Mouse (Mus musculus): ENCODE measurements around the gene Rps16. TPM values are rescaled to one million over a fixed set of nuclear protein-coding genes. Genes with fewer than 3 reads are reported as not detected.

Gene Rps16
- polyA plus RNA-seq, 1 experiment from 2014 or later: 995 TPM

DNA sequence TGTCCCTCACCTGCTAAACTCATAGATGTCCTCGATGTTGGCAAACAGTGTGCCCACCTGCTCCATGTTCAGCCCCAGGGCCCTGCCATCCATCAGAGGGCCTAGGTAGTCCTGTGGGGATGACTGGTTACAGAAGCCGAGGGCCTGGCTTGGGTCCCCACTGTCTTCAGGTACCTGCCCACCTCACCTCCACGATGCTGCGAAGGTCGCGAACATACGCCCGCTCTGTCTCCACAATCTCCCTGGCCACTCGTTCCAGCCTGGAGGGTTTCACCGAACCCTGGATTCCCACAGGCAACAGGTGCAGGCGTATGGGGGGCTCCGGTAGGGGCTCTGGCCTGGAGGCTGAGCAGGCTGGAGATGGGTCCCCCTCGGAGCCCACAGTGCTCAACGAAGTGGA is 19.6 kb downstream of the Rps16 start:
- Histone ChIP-seq H3K36me3 (peaks cover 53% of the 10 kb centered on the region), H3K4me2 (peak overlapping the region; percentile 73), H3K27ac (no peak overlapping the region), H3K4me1 (peaks cover 47% of the 10 kb centered on the region), H3K27me3 (no peaks in the 10 kb centered on the region), H3K9ac (peak overlapping the region; percentile 98), H3K9me3 (replicated peaks) (no peaks in the 10 kb centered on the region), H3K4me3 (replicated peaks) (peak overlapping the region; percentile 88)
- no peak for ATAC-seq (replicated peaks; ENCODE audit: low FRiP score)
- WGBS: 91% methylated on average over 14 of the region's 14 CpGs

DNA sequence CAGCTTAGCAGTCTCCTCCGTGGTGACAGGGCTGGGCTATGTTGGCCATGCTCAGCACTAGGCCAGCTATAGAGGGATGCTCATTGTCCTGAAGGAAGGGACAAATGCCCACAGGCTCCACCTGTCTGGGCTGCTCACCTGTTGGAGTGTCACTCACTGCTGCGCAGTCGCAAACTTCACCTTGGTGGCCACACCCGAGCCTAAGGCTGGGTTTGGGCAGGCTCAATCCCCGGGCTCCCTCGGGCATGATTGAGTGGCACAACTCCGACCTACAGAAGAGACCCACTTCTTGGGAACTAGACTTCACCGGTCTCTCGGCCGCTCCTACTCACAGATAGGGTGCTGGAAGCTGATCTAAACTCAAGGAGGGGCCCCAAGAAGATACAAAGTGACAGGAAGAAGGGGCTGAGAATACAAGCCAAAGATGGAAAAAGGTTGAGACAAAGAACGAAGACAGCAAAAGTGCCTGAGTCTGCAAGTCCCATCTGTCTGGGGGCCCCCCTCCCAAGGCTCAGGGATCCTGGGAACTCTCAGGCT is 20.6 kb downstream of the Rps16 start:
- WGBS: 4% methylated on average over 11 of the region's 11 CpGs
- ATAC-seq (replicated peaks; ENCODE audit: low FRiP score): no peak

DNA sequence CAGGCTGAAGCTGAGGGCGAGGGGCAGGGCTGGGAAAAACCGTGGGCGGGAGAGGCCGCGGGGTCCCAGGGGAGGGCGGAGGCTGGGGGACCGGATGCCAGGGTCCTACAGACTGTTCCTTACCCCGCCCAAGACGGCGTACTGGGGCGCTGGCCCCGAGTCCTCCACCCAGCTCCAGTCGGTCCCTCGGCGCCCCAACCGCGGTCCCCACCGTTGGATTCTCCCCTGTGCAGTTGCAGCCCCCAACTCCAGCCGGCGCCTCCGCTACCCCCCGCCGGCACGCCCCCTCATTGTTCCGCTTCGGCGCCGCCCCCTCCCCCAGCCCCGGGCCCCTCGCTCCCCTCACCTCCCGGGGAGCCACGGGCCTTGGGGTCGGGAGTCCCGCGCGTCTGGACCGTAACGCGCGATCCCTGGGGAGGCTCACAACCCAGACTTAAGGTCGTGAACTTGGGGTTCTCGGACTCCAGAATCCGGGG is 21.1 kb downstream of the Rps16 start:
- Histone ChIP-seq H3K4me2 (peak overlapping the region; percentile 73), H3K36me3 (peaks cover 38% of the 10 kb centered on the region), H3K4me3 (replicated peaks) (peak overlapping the region; percentile 88), H3K9me3 (replicated peaks) (no peaks in the 10 kb centered on the region), H3K27me3 (no peaks in the 10 kb centered on the region), H3K27ac (peak overlapping the region; percentile 97), H3K4me1 (peaks cover 60% of the 10 kb centered on the region), H3K9ac (peak overlapping the region; percentile 98)
- ATAC-seq (replicated peaks; ENCODE audit: low FRiP score): 0 out of 2 replicates have a peak, but pooled peaks have one; percentile 2
- WGBS: under 1% methylated on average over 41 of the region's 43 CpGs

More for the DNA sequence above, 20.6 kb downstream of the Rps16 start:
- Histone ChIP-seq H3K27ac (peak overlapping the region; percentile 97), H3K4me3 (replicated peaks) (peak overlapping the region; percentile 88), H3K4me2 (peak overlapping the region; percentile 73), H3K27me3 (no peaks in the 10 kb centered on the region), H3K9me3 (replicated peaks) (no peaks in the 10 kb centered on the region), H3K9ac (peak overlapping the region; percentile 98), H3K4me1 (peaks cover 55% of the 10 kb centered on the region), H3K36me3 (peaks cover 43% of the 10 kb centered on the region)

DNA sequence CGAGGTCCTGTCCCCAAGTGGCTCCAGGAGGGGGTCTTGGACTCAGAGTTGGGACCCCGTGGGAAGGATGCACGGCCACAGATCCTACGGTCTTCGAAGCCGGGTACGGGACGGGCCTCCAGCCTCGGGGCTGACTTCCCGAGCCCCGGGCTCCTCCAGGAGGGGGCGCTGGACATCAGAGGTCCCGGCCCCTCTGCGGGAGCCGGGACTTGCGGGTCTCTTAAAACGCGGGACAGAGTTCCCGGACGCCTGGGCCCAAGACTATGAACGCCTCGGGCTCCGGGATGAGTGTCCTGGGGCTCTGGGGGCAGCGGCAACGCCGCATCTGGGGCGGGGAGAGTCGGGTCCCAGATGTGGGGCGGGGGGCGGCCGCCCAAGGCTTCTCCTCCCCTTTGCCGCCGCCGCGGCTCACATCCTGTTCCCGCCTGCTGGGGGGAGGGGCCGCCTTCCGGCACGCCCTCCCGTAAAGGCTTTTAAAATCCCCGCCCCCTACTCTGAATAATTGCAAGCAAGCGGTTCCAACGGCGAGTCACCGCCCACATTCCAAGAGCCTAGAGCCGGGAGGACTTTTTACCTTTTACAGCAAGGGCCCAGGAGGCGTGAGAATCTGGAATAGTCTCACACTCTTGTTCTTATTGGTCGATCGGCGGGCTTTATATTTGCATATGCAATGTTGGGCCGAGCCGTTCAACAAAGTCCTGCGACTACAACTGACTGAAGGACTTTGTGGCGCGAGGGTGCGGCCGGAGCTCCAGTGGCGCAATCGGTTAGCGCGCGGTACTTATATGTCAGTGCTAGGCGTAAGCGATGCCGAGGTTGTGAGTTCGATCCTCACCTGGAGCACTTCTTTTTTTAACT is 22.0 kb downstream of the Rps16 start, which contains the start of gene Plekhg2:
TSS of gene Plekhg2 (minus strand) at position 349 of the 858 bp plus-strand sequence.
- Histone ChIP-seq H3K36me3 (peaks cover 28% of the 10 kb centered on the region), H3K4me2 (peak within 1 kb of the TSS; percentile 73), H3K27ac (peak within 1 kb of the TSS; percentile 97), H3K27me3 (no peaks in the 10 kb centered on the region), H3K9ac (peak within 1 kb of the TSS; percentile 98), H3K9me3 (replicated peaks) (no peaks in the 10 kb centered on the region), H3K4me1 (peaks cover 68% of the 10 kb centered on the region), H3K4me3 (replicated peaks) (peak within 1 kb of the TSS; percentile 88)
- peak; percentile 91 for ATAC-seq (replicated peaks; ENCODE audit: low FRiP score)
- under 1% methylated on average over 58 of the region's 66 CpGs for WGBS

DNA sequence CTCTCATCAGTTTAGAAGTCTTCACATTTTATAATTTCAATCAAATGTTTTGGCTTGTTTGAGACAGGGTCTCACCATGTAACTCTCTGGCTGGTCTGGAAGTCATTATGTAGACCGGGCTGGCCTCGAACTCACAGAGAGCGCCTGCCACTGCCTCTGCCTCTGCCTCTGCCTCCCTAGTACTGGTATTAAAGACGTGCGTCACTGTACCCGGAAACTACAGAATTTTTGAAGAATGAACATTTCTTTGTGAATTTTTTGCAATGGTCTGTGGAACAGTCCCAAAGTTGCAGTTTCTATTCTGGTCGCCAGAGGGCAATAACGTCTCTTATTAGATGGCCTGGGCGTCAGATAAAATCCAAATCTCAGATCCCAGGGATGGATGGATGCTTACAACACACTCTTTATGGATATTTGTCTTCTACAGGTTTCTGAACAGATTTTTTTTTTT is 22.7 kb downstream of the Rps16 start:
- peak; percentile 7 for ATAC-seq (replicated peaks; ENCODE audit: low FRiP score)
- Histone ChIP-seq H3K4me2 (peak overlapping the region; percentile 73), H3K27me3 (no peaks in the 10 kb centered on the region), H3K4me1 (peaks cover 74% of the 10 kb centered on the region), H3K9me3 (replicated peaks) (no peaks in the 10 kb centered on the region), H3K9ac (peak overlapping the region; percentile 34; the same call in 1 of the 2 replicates), H3K27ac (peak overlapping the region; percentile 97), H3K4me3 (replicated peaks) (peak overlapping the region; percentile 88), H3K36me3 (peaks cover 25% of the 10 kb centered on the region)
- 0% methylated on average over 9 of the region's 9 CpGs for WGBS

DNA sequence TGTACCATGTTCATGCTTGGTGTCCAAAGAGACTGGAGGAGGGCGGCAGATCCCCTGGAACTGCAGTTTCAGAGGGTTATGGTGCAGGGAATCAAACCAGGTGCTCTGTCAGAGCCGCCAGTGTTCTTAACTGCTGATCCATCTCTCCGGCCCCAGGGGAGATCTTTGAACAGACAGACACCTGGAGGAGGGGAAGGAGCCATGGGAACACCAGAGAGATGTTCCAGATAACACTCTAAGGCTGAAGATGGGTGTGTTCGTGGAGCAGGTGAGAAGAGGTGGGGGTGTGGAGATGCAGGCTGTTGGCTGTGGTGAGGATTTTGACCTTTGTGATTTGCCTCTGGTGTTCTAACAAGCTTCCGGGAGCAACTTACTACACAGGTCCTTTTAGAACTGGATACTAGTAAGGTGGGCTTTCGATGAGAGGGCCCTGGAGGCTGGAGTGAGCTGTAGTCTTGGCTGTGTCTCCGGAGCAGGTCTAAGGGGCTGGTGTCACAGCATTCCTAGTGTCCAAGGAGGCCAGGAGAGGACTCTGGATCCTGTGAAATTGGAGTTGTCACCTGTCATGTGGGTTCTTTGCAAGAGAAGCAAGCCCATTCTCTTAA is 23.5 kb downstream of the Rps16 start:
- H3K9ac ChIP-seq: no peak overlapping the region
- no peak overlapping the region for H3K4me2 ChIP-seq
- no peak overlapping the region for H3K4me3 ChIP-seq (replicated peaks)
- H3K4me1 ChIP-seq: peaks cover 74% of the 10 kb centered on the region
- H3K27me3 ChIP-seq: no peaks in the 10 kb centered on the region
- no peak for ATAC-seq (replicated peaks; ENCODE audit: low FRiP score)
- H3K9me3 ChIP-seq (replicated peaks): no peaks in the 10 kb centered on the region
- peak overlapping the region; percentile 100 for H3K27ac ChIP-seq
- peaks cover 16% of the 10 kb centered on the region for H3K36me3 ChIP-seq
- 76% methylated on average over 7 of the region's 7 CpGs for WGBS

DNA sequence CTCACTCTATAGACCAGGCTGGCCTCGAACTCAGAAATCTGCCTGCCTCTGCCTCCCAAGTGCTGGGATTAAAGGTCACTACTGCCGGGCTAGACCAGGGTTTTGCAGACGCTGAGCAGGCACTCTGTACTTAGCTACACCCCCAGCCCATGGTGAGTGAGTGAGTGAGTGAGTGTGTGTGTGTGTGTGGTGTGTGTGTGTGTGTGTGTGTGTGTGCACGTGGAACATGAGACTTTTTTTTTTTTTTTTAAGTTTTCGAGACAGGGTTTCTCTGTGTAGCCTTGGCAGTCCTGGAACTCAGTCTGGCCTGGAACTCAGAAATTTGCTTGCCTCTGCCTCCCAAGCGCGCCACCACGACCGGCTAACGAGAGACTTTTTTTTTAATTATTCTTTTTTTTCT is 24.2 kb downstream of the Rps16 start:
- no peaks in the 10 kb centered on the region for H3K9me3 ChIP-seq (replicated peaks)
- H3K9ac ChIP-seq: peak overlapping the region; percentile 57; the same call in 1 of the 2 replicates
- no peaks in the 10 kb centered on the region for H3K27me3 ChIP-seq
- ATAC-seq (replicated peaks; ENCODE audit: low FRiP score): no peak
- peak overlapping the region; percentile 75; the same call in 1 of the 2 replicates for H3K4me3 ChIP-seq (replicated peaks)
- 76% methylated on average over 10 of the region's 10 CpGs for WGBS
- peak overlapping the region; percentile 100 for H3K27ac ChIP-seq
- peaks cover 73% of the 10 kb centered on the region for H3K4me1 ChIP-seq
- peaks cover 10% of the 10 kb centered on the region; the same call in 1 of the 2 replicates for H3K36me3 ChIP-seq
- H3K4me2 ChIP-seq: peak overlapping the region; percentile 88

DNA sequence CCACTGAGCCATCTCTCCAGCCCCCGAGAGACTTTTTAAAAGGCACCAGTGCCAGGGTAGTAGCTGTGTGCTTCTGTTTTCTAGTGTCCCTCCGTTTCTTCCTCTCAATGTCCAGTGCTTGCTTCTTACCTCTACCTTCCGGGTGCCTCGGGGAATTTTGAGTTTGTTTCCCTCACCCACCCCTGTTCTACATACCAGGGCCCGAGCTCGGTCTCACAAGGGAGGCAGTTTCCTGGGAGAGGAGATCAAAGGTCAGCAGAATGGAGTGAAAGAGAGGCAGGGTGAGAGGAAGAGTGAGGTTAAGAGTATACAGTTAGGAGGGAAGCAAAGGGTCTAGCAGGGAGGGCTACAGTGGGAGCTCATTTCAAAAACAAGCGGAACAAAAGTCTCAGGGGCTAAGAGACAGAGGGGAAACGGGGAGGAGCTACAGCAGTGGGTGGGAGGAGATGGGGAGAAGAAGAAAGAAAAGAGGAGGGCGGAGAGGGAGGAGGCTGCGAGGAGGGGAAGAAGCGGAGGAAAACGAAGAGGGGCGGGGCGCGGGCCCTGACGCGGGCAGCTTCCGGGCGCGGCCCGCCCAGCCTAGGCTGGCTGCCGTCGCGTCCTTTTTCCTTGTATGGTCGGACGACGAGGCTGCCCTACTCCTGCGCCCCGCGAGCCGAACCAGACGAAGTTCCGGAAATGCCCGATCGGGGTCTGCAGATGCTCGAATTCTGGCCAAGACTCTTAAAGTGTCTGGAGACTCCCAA is 24.9 kb downstream of the Rps16 start:
- H3K4me2 ChIP-seq: peak overlapping the region; percentile 88
- H3K27ac ChIP-seq: peak overlapping the region; percentile 100
- H3K36me3 ChIP-seq: 0 out of 2 replicates have a peak, but pooled peaks cover 3% of the 10 kb centered on the region
- peaks cover 72% of the 10 kb centered on the region for H3K4me1 ChIP-seq
- H3K9ac ChIP-seq: peak overlapping the region; percentile 57
- no peaks in the 10 kb centered on the region for H3K27me3 ChIP-seq
- peak; percentile 46 for ATAC-seq (replicated peaks; ENCODE audit: low FRiP score)
- peak overlapping the region; percentile 75 for H3K4me3 ChIP-seq (replicated peaks)
- WGBS: under 1% methylated on average over 36 of the region's 36 CpGs
- no peaks in the 10 kb centered on the region for H3K9me3 ChIP-seq (replicated peaks)

DNA sequence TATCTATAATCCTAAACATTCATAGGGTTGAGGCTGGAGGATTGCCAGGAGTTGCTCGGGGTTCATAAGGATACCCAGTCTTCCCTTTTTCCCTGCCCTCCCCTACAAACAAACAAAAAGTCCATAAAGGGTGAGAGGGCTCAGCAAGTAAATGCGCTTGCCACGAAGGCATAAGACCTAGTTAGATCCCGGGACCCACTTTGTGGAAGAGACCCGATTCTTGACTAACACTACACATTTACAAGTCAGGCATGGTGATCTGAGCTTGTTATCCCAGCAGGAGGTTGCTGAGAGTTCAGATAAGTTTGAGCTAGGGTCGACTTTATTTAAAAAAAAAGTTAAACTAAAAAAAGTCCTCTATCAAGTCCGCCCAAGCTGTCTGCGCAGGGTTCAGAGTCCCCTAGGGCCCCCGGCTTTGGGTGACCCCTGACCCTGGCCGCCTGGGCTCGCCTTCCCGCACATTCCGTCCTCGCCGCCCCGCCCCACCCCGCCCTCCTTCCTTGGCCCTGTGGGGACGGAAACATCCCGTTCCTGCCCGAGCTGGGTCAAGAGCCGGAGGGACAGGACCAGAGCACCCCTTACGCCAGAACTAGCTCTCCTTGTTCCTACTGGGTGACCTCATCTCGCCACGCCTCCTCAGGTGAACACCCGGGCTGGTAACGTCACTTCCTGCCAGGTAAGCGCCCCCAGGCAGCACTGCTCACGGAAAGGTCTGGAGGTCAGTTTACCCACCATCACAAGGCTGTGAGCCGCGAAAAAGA is 25.7 kb downstream of the Rps16 start:
- Histone ChIP-seq H3K4me1 (peaks cover 72% of the 10 kb centered on the region), H3K4me3 (replicated peaks) (peak overlapping the region; percentile 75), H3K9me3 (replicated peaks) (no peaks in the 10 kb centered on the region), H3K4me2 (peak overlapping the region; percentile 88), H3K27ac (peak overlapping the region; percentile 100), H3K36me3 (0 out of 2 replicates have a peak, but pooled peaks cover 3% of the 10 kb centered on the region), H3K27me3 (no peaks in the 10 kb centered on the region), H3K9ac (peak overlapping the region; percentile 57)
- WGBS: 4% methylated on average over 30 of the region's 30 CpGs
- no peak for ATAC-seq (replicated peaks; ENCODE audit: low FRiP score)

DNA sequence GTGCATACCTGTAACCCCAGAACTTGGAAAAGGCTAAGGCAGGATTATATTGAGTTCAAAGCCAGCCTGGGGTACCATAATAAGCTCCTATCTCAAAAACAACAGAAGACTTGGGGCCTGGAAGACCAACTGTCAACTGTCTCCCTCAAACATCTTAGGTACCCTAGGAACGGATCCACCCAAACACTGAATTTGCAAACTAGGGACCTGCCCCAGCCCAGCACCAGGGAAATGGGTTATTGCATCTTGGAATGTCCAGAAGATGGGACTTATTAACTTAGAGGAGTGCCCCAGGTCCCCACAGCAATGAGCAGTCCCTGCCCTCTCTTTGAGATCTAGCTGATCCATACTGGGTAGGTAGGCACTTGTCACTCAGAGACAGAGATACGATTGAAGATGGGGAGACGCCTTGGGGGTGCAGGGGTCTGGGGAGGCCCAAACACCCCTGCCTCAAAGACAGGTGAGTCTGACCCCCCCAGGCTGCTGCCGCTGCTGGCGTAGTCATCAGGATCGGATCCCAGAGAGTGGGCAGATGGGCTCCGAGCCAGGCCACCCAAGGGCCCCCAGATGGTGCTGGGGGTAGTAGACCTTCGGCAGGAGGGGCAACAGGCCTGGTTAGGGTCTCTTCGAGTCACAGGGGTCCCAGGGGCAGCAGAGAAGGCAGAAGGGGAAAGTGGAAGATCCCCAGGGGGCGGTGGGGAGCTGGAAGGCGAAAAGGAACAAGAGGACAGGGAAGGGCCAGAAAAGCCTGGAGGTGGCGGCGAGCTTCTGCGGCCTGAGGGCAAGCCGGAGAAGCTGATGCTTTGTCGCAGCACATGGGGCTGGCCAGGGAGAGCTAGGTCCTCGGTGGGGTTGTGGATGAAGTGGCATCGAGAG is 27.0 kb downstream of the Rps16 start:
- peak overlapping the region; percentile 89 for H3K9ac ChIP-seq
- 0 out of 2 replicates have a peak, but pooled peaks cover 3% of the 10 kb centered on the region for H3K36me3 ChIP-seq
- H3K4me1 ChIP-seq: peaks cover 83% of the 10 kb centered on the region
- ATAC-seq (replicated peaks; ENCODE audit: low FRiP score): no peak
- H3K4me3 ChIP-seq (replicated peaks): peak overlapping the region; percentile 75
- no peaks in the 10 kb centered on the region for H3K27me3 ChIP-seq
- peak overlapping the region; percentile 100 for H3K27ac ChIP-seq
- H3K4me2 ChIP-seq: peak overlapping the region; percentile 88
- no peaks in the 10 kb centered on the region for H3K9me3 ChIP-seq (replicated peaks)
- WGBS: 59% methylated on average over 18 of the region's 18 CpGs
